In the genomic region with DNA sequence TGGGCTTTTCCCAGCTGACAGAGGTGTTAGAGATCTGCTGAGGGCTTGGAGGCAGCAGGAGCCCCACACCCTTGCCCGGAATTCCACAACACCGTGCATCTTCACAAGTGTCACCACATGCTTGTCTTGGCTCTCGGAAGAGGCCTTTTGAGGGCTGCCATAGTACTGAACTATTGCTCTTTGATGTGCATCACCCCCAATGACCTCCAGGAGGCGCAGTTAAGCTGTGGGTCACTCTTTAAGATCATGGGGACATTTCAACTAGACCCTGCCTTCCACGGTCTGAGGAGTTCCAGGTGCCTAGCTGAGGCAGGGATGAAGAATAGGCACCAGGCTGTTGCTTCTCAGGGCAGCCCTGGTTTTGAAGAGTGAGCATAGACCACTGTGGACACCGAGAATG, we compare ENCODE assay signal across 8 mouse cellular contexts. TPM values are rescaled to one million over a fixed set of nuclear protein-coding genes. Genes with fewer than 3 reads are reported as not detected.
DNase-seq lines count a peak whose midpoint lies in the region; ATAC-seq lines count a peak whose summit lies in the region.

No protein-coding gene starts in this region.

- H3K4me2 ChIP-seq in intestine, embryonic 16.5 days (ENCODE audit: low read depth, low read length) = peak overlapping the region; percentile 55
- no peak overlapping the region for H3K4me2 ChIP-seq in midbrain, embryonic 16.5 days (ENCODE audit: low read length)
- H3K4me2 ChIP-seq in heart, embryonic 12.5 days = no peak overlapping the region

- peak overlapping the region; percentile 49 for H3K4me3 ChIP-seq in intestine, embryonic 16.5 days (ENCODE audit: low read length)
- no peak overlapping the region for H3K4me3 ChIP-seq in midbrain, embryonic 16.5 days (ENCODE audit: low read depth, low read length)
- H3K4me3 ChIP-seq in heart, embryonic 12.5 days = no peak overlapping the region

- H3K4me1 ChIP-seq in intestine, embryonic 16.5 days (ENCODE audit: control insufficient read depth, insufficient read depth, low read length) = peaks cover 15% of the 10 kb centered on the region; the same call in 1 of the 2 replicates
- H3K4me1 ChIP-seq in midbrain, embryonic 16.5 days (ENCODE audit: control insufficient read depth, insufficient read depth, low read length) = no peaks in the 10 kb centered on the region
- H3K4me1 ChIP-seq in heart, embryonic 12.5 days (replicated peaks) = no peaks in the 10 kb centered on the region

- 0 out of 2 replicates have a peak, but pooled peaks have one; percentile 8 for ATAC-seq in intestine, embryonic 16.5 days
- no peak for ATAC-seq in midbrain, embryonic 16.5 days
- ATAC-seq in heart, embryonic 12.5 days (ENCODE audit: insufficient number of reproducible peaks, low FRiP score) = no peak

- no peaks in the 10 kb centered on the region for H3K9me3 ChIP-seq in intestine, embryonic 16.5 days (ENCODE audit: control insufficient read depth, low read length)
- H3K9me3 ChIP-seq in midbrain, embryonic 16.5 days (replicated peaks; ENCODE audit: control insufficient read depth, low read length, poor library complexity, severe bottlenecking) = no peaks in the 10 kb centered on the region
- no peaks in the 10 kb centered on the region for H3K9me3 ChIP-seq in heart, embryonic 12.5 days (replicated peaks)

- peak overlapping the region; percentile 77 for H3K27ac ChIP-seq in intestine, embryonic 16.5 days (ENCODE audit: low read length)
- H3K27ac ChIP-seq in midbrain, embryonic 16.5 days (ENCODE audit: low read length) = no peak overlapping the region
- no peak overlapping the region for H3K27ac ChIP-seq in heart, embryonic 12.5 days (ENCODE audit: poor library complexity, severe bottlenecking)

- peaks cover 5% of the 10 kb centered on the region; the same call in 1 of the 2 replicates for H3K36me3 ChIP-seq in intestine, embryonic 16.5 days (ENCODE audit: control insufficient read depth, insufficient read depth, low read length)
- peaks cover 40% of the 10 kb centered on the region for H3K36me3 ChIP-seq in midbrain, embryonic 16.5 days (ENCODE audit: control insufficient read depth, insufficient read depth, low read length)
- peaks cover 46% of the 10 kb centered on the region for H3K36me3 ChIP-seq in heart, embryonic 12.5 days

- DNase-seq in heart, postnatal 4 days = peak; percentile 45
- no peak for DNase-seq in heart, adult 8-10 months (ENCODE audit: low spot score)
- DNase-seq in 3T3-L1 (ENCODE audit: low read depth, low spot score) (peak; percentile 37), ES-CJ7 (ENCODE audit: low read depth, low spot score) (peak; percentile 74)
- no peak for DNase-seq in urinary bladder, postnatal 10 days (ENCODE audit: low spot score)

- WGBS in intestine, embryonic 16.5 days = 57% methylated on average over 6 of the region's 6 CpGs
- WGBS in midbrain, embryonic 16.5 days = 62% methylated on average over 6 of the region's 6 CpGs
- WGBS in heart, embryonic 12.5 days = 49% methylated on average over 6 of the region's 6 CpGs

- no peaks in the 10 kb centered on the region for H3K27me3 ChIP-seq in intestine, embryonic 16.5 days (replicated peaks; ENCODE audit: control insufficient read depth, insufficient read depth, low read length)
- no peaks in the 10 kb centered on the region for H3K27me3 ChIP-seq in midbrain, embryonic 16.5 days (ENCODE audit: control insufficient read depth, insufficient read depth, low read depth, low read length)
- no peaks in the 10 kb centered on the region for H3K27me3 ChIP-seq in heart, embryonic 12.5 days (replicated peaks)

- H3K9ac ChIP-seq in intestine, embryonic 16.5 days (ENCODE audit: low read depth, low read length) = peak overlapping the region; percentile 59
- no peak overlapping the region for H3K9ac ChIP-seq in midbrain, embryonic 16.5 days (ENCODE audit: low read depth, low read length)
- no peak overlapping the region for H3K9ac ChIP-seq in heart, embryonic 12.5 days

RNA-seq across cellular contexts. Expression of gene Gpr35, which starts 1.2 kb away (rescaled TPM):
- under 1 TPM; 0.38 to 0.59 TPM for total RNA-seq in heart, postnatal 4 days (2021)
- total RNA-seq in heart, adult 8-10 months (2022) = 1 to 10 TPM in 1 of 4 experiments, under 1 TPM in 3; 0.19 to 1.3 (median 0.47) TPM
- polyA plus RNA-seq in intestine, embryonic 16.5 days (2015; fragmentation: Nextera tagmentation; extraction: Ambion mirVana) = 8.4 and 11.5 TPM in 2 replicates
- polyA plus RNA-seq in midbrain, embryonic 16.5 days (2015; fragmentation: Nextera tagmentation; extraction: Ambion mirVana) = 0.18 and 0.52 TPM in 2 replicates
- 0.35 and 1.0 TPM in 2 replicates for polyA plus RNA-seq in heart, embryonic 12.5 days (2016; fragmentation: Nextera tagmentation; extraction: Ambion mirVana)

RNA-seq across cellular contexts. Expression of gene Capn10, which starts 15.2 kb away (rescaled TPM):
- 10 to 100 TPM; 10.2 to 14.0 TPM for total RNA-seq in heart, postnatal 4 days (2021)
- total RNA-seq in heart, adult 8-10 months (2022) = 1 to 10 TPM; 4.9 to 7.4 (median 6.7) TPM
- polyA plus RNA-seq in intestine, embryonic 16.5 days (2015; fragmentation: Nextera tagmentation; extraction: Ambion mirVana) = 31.1 and 32.1 TPM in 2 replicates
- polyA plus RNA-seq in midbrain, embryonic 16.5 days (2015; fragmentation: Nextera tagmentation; extraction: Ambion mirVana) = 62.3 and 65.1 TPM in 2 replicates
- 18.2 and 19.1 TPM in 2 replicates for polyA plus RNA-seq in heart, embryonic 12.5 days (2016; fragmentation: Nextera tagmentation; extraction: Ambion mirVana)

RNA-seq across cellular contexts. Expression of gene Rnpepl1, which starts 38.8 kb away (rescaled TPM):
- 10 to 100 TPM; 73.8 to 74.1 TPM for total RNA-seq in heart, postnatal 4 days (2021)
- total RNA-seq in heart, adult 8-10 months (2022) = 10 to 100 TPM; 72.0 to 80.4 (median 77.3) TPM
- polyA plus RNA-seq in intestine, embryonic 16.5 days (2015; fragmentation: Nextera tagmentation; extraction: Ambion mirVana) = 14.3 and 22.2 TPM in 2 replicates
- 26.5 and 28.4 TPM in 2 replicates for polyA plus RNA-seq in midbrain, embryonic 16.5 days (2015; fragmentation: Nextera tagmentation; extraction: Ambion mirVana)
- 37.2 and 38.9 TPM in 2 replicates for polyA plus RNA-seq in heart, embryonic 12.5 days (2016; fragmentation: Nextera tagmentation; extraction: Ambion mirVana)

RNA-seq across cellular contexts. Expression of gene Dusp28, which starts 42.6 kb away (rescaled TPM):
- 10 to 100 TPM in 1 of 2 experiments, 1 to 10 TPM in 1; 9.3 to 10.6 TPM for total RNA-seq in heart, postnatal 4 days (2021)
- total RNA-seq in heart, adult 8-10 months (2022) = 10 to 100 TPM; 15.6 to 16.6 (median 16.5) TPM
- 13.3 and 14.3 TPM in 2 replicates for polyA plus RNA-seq in intestine, embryonic 16.5 days (2015; fragmentation: Nextera tagmentation; extraction: Ambion mirVana)
- 16.6 and 17.5 TPM in 2 replicates for polyA plus RNA-seq in midbrain, embryonic 16.5 days (2015; fragmentation: Nextera tagmentation; extraction: Ambion mirVana)
- 10.3 and 11.0 TPM in 2 replicates for polyA plus RNA-seq in heart, embryonic 12.5 days (2016; fragmentation: Nextera tagmentation; extraction: Ambion mirVana)

RNA-seq across cellular contexts. Expression of gene Ankmy1, which starts 46.7 kb away (rescaled TPM):
- under 1 TPM in 1 of 2 experiments, not detected in 1; 0.14 TPM for total RNA-seq in heart, postnatal 4 days (2021)
- under 1 TPM in 2 of 4 experiments, not detected in 2; 0.09 to 0.11 TPM for total RNA-seq in heart, adult 8-10 months (2022)
- 0.06 and 0.13 TPM in 2 replicates for polyA plus RNA-seq in intestine, embryonic 16.5 days (2015; fragmentation: Nextera tagmentation; extraction: Ambion mirVana)
- 0.63 and 0.82 TPM in 2 replicates for polyA plus RNA-seq in midbrain, embryonic 16.5 days (2015; fragmentation: Nextera tagmentation; extraction: Ambion mirVana)
- polyA plus RNA-seq in heart, embryonic 12.5 days (2016; fragmentation: Nextera tagmentation; extraction: Ambion mirVana) = 0.17 and 0.18 TPM in 2 replicates

Comparison
In these comparisons a context has a peak if more than half of its experiments do, and no peak if none do; other contexts are left out.
1. DNase-seq: peak in heart, postnatal 4 days (single experiment), 3T3-L1 (single experiment) and ES-CJ7 (single experiment); none in heart, adult 8-10 months (single experiment) and urinary bladder, postnatal 10 days (single experiment).